Mouse (Mus musculus) left cerebral cortex, adult 11 months (tissue): ENCODE results near the gene Mta2.

Experiments used
- DNase-seq: peaks from one replicate; pipeline ENCODE4 v3.0.0; 2022; ENCODE audit warnings: low spot score

Mta2 gene

GRCm38 (mm10) chr19:8992769-8993624 lies 51.3 kb downstream of the Mta2 start:
- no peak for DNase-seq

- DNase-seq = no peak
Observed at GRCm38 (mm10) chr19:8993625-8993912, 51.9 kb downstream of the Mta2 start.

GRCm38 (mm10) chr19:8994813-8995607 lies 53.3 kb downstream of the Mta2 start:
- no peak for DNase-seq

GRCm38 (mm10) chr19:8996601-8997000 lies 54.9 kb downstream of the Mta2 start:
- DNase-seq = no peak

GRCm38 (mm10) chr19:8997546-8997945 lies 55.9 kb downstream of the Mta2 start:
- DNase-seq = peak; percentile 51

GRCm38 (mm10) chr19:8998546-8998945 lies 56.9 kb downstream of the Mta2 start:
- DNase-seq = no peak

- no peak for DNase-seq
Observed at GRCm38 (mm10) chr19:8999223-8999622, 57.5 kb downstream of the Mta2 start.
